Mouse (Mus musculus) lung, adult 18-20 months (tissue): ENCODE measurements around the gene Ptpra.
"Not testable (repeated sequence)": the region's sequence is repeated elsewhere in the genome, so short reads cannot be mapped to it uniquely, and the experiment has no call there.

Experiments used
- DNase-seq, 2 experiments: peaks; one replicate each; pipeline ENCODE4 v3.0.0; 2022; ENCODE audit warnings: mixed read lengths in 2 of 2

Ptpra gene

DNA sequence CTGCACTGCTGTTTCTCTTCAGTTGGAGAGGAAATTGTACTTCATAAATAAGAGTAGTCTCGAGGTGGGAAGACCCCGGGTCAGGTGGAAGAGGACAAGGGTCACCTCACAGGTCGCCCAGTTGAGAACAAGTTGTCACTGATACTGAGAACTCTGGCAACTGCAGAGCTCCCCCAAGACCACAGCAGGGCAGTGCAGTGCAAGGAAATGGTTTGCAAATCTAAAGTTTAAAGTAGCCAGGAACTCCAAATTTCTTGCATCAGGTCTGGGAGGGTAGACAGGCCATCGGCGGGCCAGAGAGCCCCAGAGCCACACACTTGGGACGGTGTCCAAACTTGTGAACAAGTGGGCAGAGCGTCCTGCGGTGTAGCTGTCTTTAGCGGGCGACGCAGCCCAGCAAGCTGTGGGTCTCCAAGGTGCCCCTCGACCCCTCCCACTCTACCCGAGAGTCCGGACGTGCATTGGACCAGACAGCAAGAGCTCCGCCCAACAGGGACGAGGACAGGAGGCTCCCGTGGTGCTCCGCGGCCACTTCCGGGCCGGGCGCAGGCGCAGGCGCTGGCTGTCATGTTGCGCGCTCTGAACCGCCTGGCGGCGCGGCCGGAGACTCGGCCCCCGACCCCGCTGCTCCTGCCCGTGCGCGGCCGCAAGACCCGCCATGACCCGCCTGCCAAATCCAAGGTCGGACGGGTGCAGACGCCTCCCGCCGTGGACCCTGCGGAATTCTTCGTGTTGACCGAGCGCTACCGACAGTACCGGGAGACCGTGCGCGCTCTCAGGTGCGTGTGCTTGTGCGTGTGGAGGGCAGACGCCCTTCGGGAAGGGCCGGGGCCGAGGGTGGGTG is 113.4 kb downstream of the Ptpra start, which contains the start of gene Mrps26:
TSS of gene Mrps26 (plus strand) at position 531 of the 844 bp plus-strand sequence.
- DNase-seq, result peak; percentile 94 to 96

- no peak for DNase-seq
Measured at GRCm38 (mm10) chr2:130564063-130564462, 114.0 kb downstream of the Ptpra start.

DNA sequence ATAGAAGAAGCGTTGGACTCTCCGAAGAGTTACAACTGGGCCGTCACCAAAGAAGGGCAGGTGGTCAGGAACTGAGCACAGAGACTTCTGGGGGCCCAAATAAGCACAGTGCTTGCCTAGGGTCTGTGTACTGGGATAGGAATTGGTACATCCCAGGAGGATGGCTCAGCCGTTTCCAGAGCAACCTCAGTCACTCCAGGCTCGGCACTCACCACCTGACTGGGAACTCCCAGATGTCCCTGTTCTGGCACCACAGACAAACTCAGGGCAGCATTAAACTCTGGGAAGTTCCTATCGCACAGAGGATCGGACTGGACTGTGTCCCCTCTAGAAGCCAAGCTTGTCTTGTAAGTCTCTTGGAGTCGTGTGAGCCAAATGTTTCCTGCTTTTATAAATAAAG is 114.9 kb downstream of the Ptpra start:
- no peak for DNase-seq

GRCm38 (mm10) chr2:130568921-130569320 is 118.8 kb downstream of the Ptpra start:
- no peak for DNase-seq

GRCm38 (mm10) chr2:130569926-130570325 is 119.8 kb downstream of the Ptpra start:
- no peak for DNase-seq

DNA sequence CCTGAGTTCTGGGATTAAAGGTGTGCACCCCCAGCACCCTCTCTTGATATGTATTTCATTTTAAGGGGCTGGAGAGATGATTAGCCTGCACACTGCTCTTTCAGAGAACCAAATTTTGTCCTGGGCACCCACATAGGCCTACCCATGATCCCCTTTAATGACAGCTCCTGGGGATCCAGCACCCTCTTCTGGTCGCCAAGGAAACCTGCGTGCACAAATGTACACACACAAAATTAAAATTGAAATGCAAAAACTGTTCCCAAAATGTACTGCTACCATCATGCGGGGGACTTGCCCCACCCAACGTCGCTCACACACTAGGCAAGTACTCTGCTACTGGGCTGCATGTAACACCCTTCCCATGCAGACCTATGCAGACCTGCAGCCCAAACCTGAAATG is 124.9 kb downstream of the Ptpra start:
- no peak for DNase-seq

DNA sequence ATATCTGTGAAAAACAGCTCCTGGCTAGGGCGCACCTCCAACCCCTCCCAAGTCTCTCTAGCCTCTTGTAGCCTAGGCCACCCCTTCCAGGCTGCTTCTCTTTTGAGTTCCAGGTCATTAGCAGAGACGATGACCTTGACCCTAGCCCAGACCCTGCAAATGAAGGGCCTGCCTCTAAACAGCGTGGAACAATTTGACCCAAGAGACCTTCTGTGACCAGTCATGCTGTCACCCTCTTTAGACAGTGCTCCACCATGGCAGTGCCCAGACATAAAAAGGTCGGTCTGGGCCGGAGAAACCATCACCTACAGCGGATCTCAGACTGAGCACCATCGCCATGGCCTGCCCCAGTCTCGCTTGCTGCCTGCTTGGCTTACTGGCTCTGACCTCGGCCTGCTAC is 125.8 kb downstream of the Ptpra start, which contains the start of gene Oxt:
TSS of gene Oxt (plus strand) at position 301 of the 400 bp plus-strand sequence.
- no peak for DNase-seq

DNA sequence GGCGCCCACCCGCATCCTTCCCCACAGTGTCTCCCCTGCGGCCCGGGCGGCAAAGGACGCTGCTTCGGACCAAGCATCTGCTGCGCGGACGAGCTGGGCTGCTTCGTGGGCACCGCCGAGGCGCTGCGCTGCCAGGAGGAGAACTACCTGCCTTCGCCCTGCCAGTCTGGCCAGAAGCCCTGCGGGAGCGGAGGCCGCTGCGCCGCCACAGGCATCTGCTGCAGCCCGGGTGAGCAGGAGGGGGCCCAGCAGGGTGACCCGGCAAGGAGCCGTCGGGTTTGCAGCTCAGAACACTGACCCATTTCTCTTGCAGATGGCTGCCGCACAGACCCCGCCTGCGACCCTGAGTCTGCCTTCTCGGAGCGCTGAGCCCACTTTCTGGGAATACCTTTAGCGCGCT is 126.5 kb downstream of the Ptpra start:
- DNase-seq, result not testable (repeated sequence)

DNA sequence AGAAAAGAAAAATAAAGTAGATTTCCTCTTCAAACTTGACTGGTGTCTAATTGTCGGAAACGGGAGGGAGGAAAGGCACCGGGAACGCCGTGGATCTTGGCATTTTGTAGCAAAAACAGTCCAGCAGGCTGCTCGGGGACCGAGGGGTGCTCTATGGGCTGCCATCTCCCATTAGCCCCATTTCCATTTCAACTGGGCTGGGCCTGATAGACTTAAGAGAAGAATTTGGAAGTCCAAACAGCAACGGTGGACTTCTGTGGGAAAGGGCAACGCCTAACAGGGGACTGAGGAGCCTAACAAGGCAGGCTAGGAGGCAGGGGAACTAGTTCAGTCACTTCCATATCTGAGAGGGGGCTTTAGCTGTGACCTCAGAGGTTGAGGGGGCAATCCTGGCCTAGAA is 126.9 kb downstream of the Ptpra start:
- DNase-seq, result no peak

DNA sequence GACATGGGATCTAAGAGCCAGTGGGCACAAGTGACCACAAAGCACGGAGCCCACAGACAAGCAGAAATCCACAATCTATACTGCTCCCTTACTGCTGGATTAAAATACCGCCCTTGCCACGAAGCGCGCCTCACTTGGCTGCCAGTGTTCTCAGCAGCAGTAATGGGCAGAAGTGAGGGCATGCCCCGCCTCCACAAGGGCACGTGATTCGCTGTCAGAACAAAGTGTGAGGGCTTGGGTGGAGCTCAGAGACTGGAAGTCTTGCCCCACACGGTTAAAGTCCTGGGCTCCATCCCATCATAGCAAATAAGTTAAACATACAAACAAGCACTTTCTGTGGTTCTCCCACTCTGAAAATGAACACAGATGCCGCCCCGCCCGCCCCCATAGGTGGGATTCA is 127.6 kb downstream of the Ptpra start:
- peak; percentile 63 to 72 for DNase-seq

DNA sequence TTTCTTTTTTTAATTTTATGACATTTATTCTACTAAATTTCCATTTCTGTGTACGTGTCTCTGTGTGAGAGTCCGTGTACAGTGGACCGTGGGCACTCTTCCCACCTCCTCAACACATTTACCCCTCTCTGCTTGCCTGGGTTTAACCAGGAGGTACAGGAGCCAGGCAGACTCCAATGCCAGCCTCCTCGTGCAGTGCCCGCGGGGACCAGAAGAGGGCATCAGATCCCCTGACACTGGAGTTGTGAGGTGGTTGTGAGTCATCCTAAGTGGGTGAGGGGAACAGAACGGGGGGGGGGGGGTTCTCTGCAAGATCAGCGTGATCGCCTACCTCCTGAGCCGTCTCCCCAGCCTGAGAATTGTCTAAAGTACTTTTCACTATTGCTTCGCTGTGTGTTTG is 128.1 kb downstream of the Ptpra start:
- DNase-seq, result peak; percentile 51 to 66

- DNase-seq, result no peak
Measured at GRCm38 (mm10) chr2:130579791-130580190, 129.7 kb downstream of the Ptpra start.

- no peak for DNase-seq
Measured at GRCm38 (mm10) chr2:130581201-130581600, 131.1 kb downstream of the Ptpra start.

GRCm38 (mm10) chr2:130582552-130582951 is 132.5 kb downstream of the Ptpra start, which contains the start of gene Avp:
TSS of gene Avp (minus strand) at chr2:130582554.
- DNase-seq, result no peak

GRCm38 (mm10) chr2:130583902-130584560 is 134.0 kb downstream of the Ptpra start:
- DNase-seq, result peak; percentile 42 to 61

DNA sequence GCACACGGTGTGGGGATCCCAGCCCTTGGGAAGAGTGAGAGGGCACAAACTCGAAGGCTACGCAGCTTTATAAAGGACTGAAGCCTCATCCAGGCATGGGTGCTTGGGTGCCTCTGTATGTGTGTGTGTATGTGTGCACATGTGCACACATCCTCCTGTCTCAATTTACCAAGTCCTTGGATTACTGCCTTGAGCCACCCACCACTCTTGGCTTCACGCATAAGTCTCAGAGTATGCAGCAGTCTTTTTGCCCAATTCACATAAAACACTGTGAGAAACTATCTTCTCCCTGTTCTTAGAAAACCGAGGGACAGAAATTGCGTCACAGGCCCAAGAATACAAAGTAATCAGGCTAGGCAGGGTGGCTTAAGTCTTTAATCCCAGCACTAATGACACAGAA is 135.9 kb downstream of the Ptpra start:
- DNase-seq, result no peak

- no peak for DNase-seq
Measured at GRCm38 (mm10) chr2:130588373-130588772, 138.3 kb downstream of the Ptpra start.

DNA sequence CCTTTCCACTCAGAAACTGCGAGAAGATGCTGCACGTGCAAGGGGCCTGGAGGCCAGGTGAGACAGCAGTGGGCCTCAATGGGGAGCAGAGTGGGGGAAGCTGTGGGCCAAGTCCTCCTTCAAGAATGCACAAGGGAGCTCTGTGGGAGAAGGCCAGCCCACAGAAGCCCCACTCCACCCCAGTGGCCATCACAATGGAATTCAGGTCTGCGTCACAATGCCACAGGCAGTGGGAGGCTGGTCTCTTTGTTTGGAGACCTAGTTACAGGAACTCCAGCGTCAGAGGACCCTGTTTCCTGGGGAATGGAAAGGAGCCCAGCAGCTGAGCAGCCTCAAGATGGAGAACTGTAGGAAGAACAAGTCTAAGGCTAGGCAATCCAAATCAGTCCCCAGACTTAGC is 139.1 kb downstream of the Ptpra start:
- DNase-seq, result no peak

DNA sequence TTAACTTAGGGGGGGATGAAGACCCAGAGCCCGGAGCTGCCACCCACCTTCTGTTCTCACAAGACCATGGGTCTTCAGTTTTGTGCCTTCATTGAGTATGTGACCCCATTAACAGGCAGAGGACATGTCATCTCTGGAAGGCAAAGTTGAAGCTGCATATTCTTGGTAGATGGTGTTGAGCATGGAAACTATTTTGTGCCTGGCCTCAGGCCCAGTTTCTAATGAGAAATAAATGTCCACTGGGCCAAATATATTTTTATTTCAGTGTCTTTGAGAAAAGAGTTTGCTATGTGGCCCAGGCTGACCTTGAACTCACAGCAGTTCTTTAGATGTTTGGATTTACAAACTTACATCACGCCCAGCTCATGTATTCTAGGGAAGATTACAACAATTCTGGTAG is 139.7 kb downstream of the Ptpra start:
- no peak for DNase-seq

GRCm38 (mm10) chr2:130591016-130591415 is 140.9 kb downstream of the Ptpra start:
- DNase-seq, result no peak

GRCm38 (mm10) chr2:130595596-130595995 is 145.5 kb downstream of the Ptpra start:
- DNase-seq, result no peak

- no peak for DNase-seq
Measured at GRCm38 (mm10) chr2:130597601-130598010, 147.5 kb downstream of the Ptpra start.

DNA sequence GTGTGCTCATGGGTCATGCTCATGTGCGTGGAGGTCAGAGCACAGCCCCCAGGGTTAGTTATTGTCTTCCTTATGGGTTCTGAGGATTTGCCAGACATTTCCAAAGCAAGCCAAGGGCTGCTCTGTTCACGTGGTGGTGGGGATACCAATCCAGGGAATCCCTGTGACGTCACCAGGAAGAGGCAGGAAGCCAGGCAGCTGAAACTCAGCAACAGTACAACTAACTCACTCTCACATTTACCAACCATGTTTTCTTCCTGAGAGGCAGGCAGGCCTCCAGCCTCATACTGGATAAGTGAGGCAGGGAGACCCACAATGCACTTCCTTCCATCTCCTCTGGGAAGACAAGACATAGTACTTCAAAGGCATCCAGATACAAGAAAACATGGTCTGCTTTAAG is 148.3 kb downstream of the Ptpra start:
- no peak for DNase-seq

DNA sequence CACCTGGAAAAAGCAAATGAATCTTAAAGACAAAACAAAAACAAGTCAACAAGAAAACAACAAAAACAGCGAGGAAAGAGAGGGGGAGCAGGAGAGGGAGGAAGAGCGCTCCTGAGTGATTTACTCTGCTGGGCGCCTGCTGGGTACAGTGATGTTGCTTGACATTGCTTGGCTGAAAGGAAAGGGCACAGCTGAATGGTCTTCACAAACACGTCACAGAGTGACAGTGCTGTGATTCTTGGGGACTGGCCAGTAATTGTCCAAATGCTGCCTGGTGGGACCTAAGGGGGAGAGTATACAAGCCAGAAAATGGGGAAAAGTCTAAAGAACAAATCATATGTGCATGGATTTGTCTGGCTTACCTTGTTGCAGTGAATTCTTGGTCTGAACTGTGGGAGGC is 152.1 kb downstream of the Ptpra start:
- DNase-seq, result no peak
